Mouse (Mus musculus) liver, embryonic 16.5 days (tissue): ENCODE data around the gene Ctf2. TPM values are rescaled to one million over a fixed set of nuclear protein-coding genes. Genes with fewer than 3 reads are reported as not detected.

Source experiments
- ATAC-seq: fragments of 200-750 bp; cut with Nextera tagmentation; 2 replicates; pipeline ENCODE4 v1.8.0; 2017; ENCODE audit warnings: low read depth, mild to moderate bottlenecking, moderate number of reproducible peaks, moderate library complexity
- H3K27ac ChIP-seq: fragments of 300-500 bp; sonication (generic); 2 replicates; pipeline ENCODE4 v1.5.1; 2014; ENCODE audit warnings: mild to moderate bottlenecking, low read length
- H3K27me3 ChIP-seq: fragments of 300-500 bp; sonication (generic); 2 replicates; pipeline ENCODE4 v1.6.1; 2014; ENCODE audit warnings: low read depth, low read length, mixed read lengths; ENCODE audit not compliant: control insufficient read depth, insufficient read depth
- H3K36me3 ChIP-seq: fragments of 300-500 bp; sonication (generic); 2 replicates; pipeline ENCODE4 v1.6.1; 2014; ENCODE audit warnings: mild to moderate bottlenecking; ENCODE audit not compliant: control insufficient read depth, insufficient read depth
- H3K4me1 ChIP-seq: fragments of 300-500 bp; sonication (generic); 2 replicates; pipeline ENCODE4 v1.6.1; 2014; ENCODE audit warnings: low read depth, low read length, mixed read lengths; ENCODE audit not compliant: control insufficient read depth
- H3K4me2 ChIP-seq: fragments of 300-500 bp; sonication (generic); 2 replicates; pipeline ENCODE4 v1.6.1; 2014; ENCODE audit warnings: low read depth, low read length, mixed read lengths
- H3K4me3 ChIP-seq: fragments of 300-500 bp; sonication (generic); 2 replicates; pipeline ENCODE4 v1.5.1; 2014; ENCODE audit warnings: low read depth, mild to moderate bottlenecking, low read length
- H3K9ac ChIP-seq: fragments of 300-500 bp; sonication (generic); 2 replicates; pipeline ENCODE4 v1.6.1; 2014; ENCODE audit warnings: low read depth, low read length
- H3K9me3 ChIP-seq: fragments of 300-500 bp; sonication (generic); replicated peaks from 2 replicates; pipeline ENCODE4 v1.6.1; 2016; ENCODE audit warnings: low read length; ENCODE audit not compliant: control insufficient read depth
- WGBS: fragments of 180-500 bp; shearing (Covaris S2); extraction: QIAGEN DNeasy Blood & Tissue Kit; methylation state at CpG from one replicate; pipeline ENCODE4 v1.1.7; 2014; ENCODE audit not compliant: insufficient replicate concordance; 5-methylcytosine and 5-hydroxymethylcytosine counted together
- polyA plus RNA-seq: library from polyadenylated mRNA; unstranded; fragments of >200 nt; fragmentation: Nextera tagmentation; extraction: Ambion mirVana; gene quantifications from 2 replicates; pipeline ENCODE4 v1.2.1, GENCODE M21; 2015

Ctf2 gene
- polyA plus RNA-seq, 1 experiment from 2014 or later = 0.05 TPM

- H3K4me1 ChIP-seq = peaks cover 13% of the 10 kb centered on the region
- H3K27ac ChIP-seq = no peak overlapping the region
- no peak overlapping the region for H3K9ac ChIP-seq
- WGBS = 66% methylated on average over 11 of the region's 11 CpGs
- no peak overlapping the region for H3K4me3 ChIP-seq
- H3K9me3 ChIP-seq = no peaks in the 10 kb centered on the region
- no peaks in the 10 kb centered on the region for H3K27me3 ChIP-seq
- H3K36me3 ChIP-seq = no peaks in the 10 kb centered on the region
- H3K4me2 ChIP-seq = no peak overlapping the region
- ATAC-seq = 0 out of 2 replicates have a peak, but pooled peaks have one; percentile 37
Observed at GRCm38 (mm10) chr7:127686740-127687449, 45.1 kb downstream of the Ctf2 start.

- peaks cover 11% of the 10 kb centered on the region for H3K4me1 ChIP-seq
- H3K9me3 ChIP-seq = no peaks in the 10 kb centered on the region
- no peaks in the 10 kb centered on the region for H3K27me3 ChIP-seq
- H3K9ac ChIP-seq = no peak overlapping the region
- no peak overlapping the region for H3K4me2 ChIP-seq
- no peaks in the 10 kb centered on the region for H3K36me3 ChIP-seq
- no peak for ATAC-seq
- 79% methylated on average over 14 of the region's 14 CpGs for WGBS
- H3K27ac ChIP-seq = no peak overlapping the region
- no peak overlapping the region for H3K4me3 ChIP-seq
Observed at GRCm38 (mm10) chr7:127685304-127686018, 46.5 kb downstream of the Ctf2 start.

GRCm38 (mm10) chr7:127681888-127682553 is 49.9 kb downstream of the Ctf2 start:
- H3K4me2 ChIP-seq = no peak overlapping the region
- H3K4me3 ChIP-seq = no peak overlapping the region
- H3K9me3 ChIP-seq = no peaks in the 10 kb centered on the region
- H3K36me3 ChIP-seq = no peaks in the 10 kb centered on the region
- no peak overlapping the region for H3K27ac ChIP-seq
- 46% methylated on average over 8 of the region's 8 CpGs for WGBS
- peaks cover 11% of the 10 kb centered on the region for H3K4me1 ChIP-seq
- no peaks in the 10 kb centered on the region for H3K27me3 ChIP-seq
- ATAC-seq = no peak
- H3K9ac ChIP-seq = no peak overlapping the region

GRCm38 (mm10) chr7:127680541-127680940 is 51.4 kb downstream of the Ctf2 start:
- 82% methylated on average over 13 of the region's 13 CpGs for WGBS
- no peak overlapping the region for H3K27ac ChIP-seq

GRCm38 (mm10) chr7:127678811-127679210 is 53.2 kb downstream of the Ctf2 start:
- ATAC-seq = no peak
- H3K9ac ChIP-seq = no peak overlapping the region
- H3K4me1 ChIP-seq = peaks cover 11% of the 10 kb centered on the region
- no peak overlapping the region for H3K4me3 ChIP-seq
- no peak overlapping the region for H3K27ac ChIP-seq
- 59% methylated on average over 2 of the region's 2 CpGs for WGBS
- H3K4me2 ChIP-seq = no peak overlapping the region
- no peaks in the 10 kb centered on the region for H3K27me3 ChIP-seq
- no peaks in the 10 kb centered on the region for H3K36me3 ChIP-seq
- no peaks in the 10 kb centered on the region for H3K9me3 ChIP-seq

More at GRCm38 (mm10) chr7:127680541-127680940, 51.4 kb downstream of the Ctf2 start:
- peaks cover 11% of the 10 kb centered on the region for H3K4me1 ChIP-seq
- H3K4me2 ChIP-seq = no peak overlapping the region
- no peaks in the 10 kb centered on the region for H3K36me3 ChIP-seq
- no peak for ATAC-seq
- no peaks in the 10 kb centered on the region for H3K9me3 ChIP-seq
- no peak overlapping the region for H3K4me3 ChIP-seq
- H3K27me3 ChIP-seq = no peaks in the 10 kb centered on the region
- H3K9ac ChIP-seq = no peak overlapping the region

- no peak for ATAC-seq
- H3K4me1 ChIP-seq = peaks cover 10% of the 10 kb centered on the region
- 83% methylated on average over 4 of the region's 4 CpGs for WGBS
- H3K4me3 ChIP-seq = no peak overlapping the region
- no peaks in the 10 kb centered on the region for H3K9me3 ChIP-seq
- no peaks in the 10 kb centered on the region for H3K36me3 ChIP-seq
- H3K4me2 ChIP-seq = no peak overlapping the region
- no peaks in the 10 kb centered on the region for H3K27me3 ChIP-seq
- no peak overlapping the region for H3K27ac ChIP-seq
- H3K9ac ChIP-seq = no peak overlapping the region
Observed at GRCm38 (mm10) chr7:127677609-127678008, 54.4 kb downstream of the Ctf2 start.

- ATAC-seq = no peak
- 45% methylated on average over 6 of the region's 6 CpGs for WGBS
- H3K9me3 ChIP-seq = no peaks in the 10 kb centered on the region
- H3K9ac ChIP-seq = no peak overlapping the region
- H3K27ac ChIP-seq = no peak overlapping the region
- H3K4me3 ChIP-seq = no peak overlapping the region
- no peaks in the 10 kb centered on the region for H3K27me3 ChIP-seq
- no peaks in the 10 kb centered on the region for H3K36me3 ChIP-seq
- H3K4me2 ChIP-seq = no peak overlapping the region
- peaks cover 5% of the 10 kb centered on the region for H3K4me1 ChIP-seq
Observed at GRCm38 (mm10) chr7:127677077-127677476, 54.9 kb downstream of the Ctf2 start.

GRCm38 (mm10) chr7:127675391-127675811 is 56.6 kb downstream of the Ctf2 start:
- H3K9ac ChIP-seq = no peak overlapping the region
- WGBS = 84% methylated on average over 9 of the region's 9 CpGs
- H3K27me3 ChIP-seq = no peaks in the 10 kb centered on the region
- no peaks in the 10 kb centered on the region for H3K4me1 ChIP-seq
- no peaks in the 10 kb centered on the region for H3K9me3 ChIP-seq
- no peak overlapping the region for H3K4me2 ChIP-seq
- H3K27ac ChIP-seq = no peak overlapping the region
- H3K4me3 ChIP-seq = no peak overlapping the region
- ATAC-seq = no peak
- no peaks in the 10 kb centered on the region for H3K36me3 ChIP-seq

GRCm38 (mm10) chr7:127674977-127675376 is 57.0 kb downstream of the Ctf2 start:
- Histone ChIP-seq H3K4me3 (no peak overlapping the region), H3K9me3 (no peaks in the 10 kb centered on the region), H3K9ac (no peak overlapping the region), H3K4me2 (no peak overlapping the region), H3K4me1 (no peaks in the 10 kb centered on the region), H3K27ac (no peak overlapping the region), H3K36me3 (no peaks in the 10 kb centered on the region), H3K27me3 (no peaks in the 10 kb centered on the region)
- WGBS = 4% methylated on average over 5 of the region's 5 CpGs
- ATAC-seq = no peak
